Mouse (Mus musculus): ENCODE measurements around the gene Qser1. TPM values are rescaled to one million over a fixed set of nuclear protein-coding genes. Genes with fewer than 3 reads are reported as not detected.

Qser1 gene
- polyA plus RNA-seq, 1 experiment: not detected

GRCm38 (mm10) chr2:104732033-104732444 is 84.5 kb downstream of the Qser1 start:
- no peaks in the 10 kb centered on the region for H3K4me1 ChIP-seq (ENCODE audit: control insufficient read depth, insufficient read depth, low read length)
- H3K4me3 ChIP-seq (ENCODE audit: insufficient read depth, low read depth, low read length): no peak overlapping the region
- no peak overlapping the region for H3K27ac ChIP-seq (ENCODE audit: insufficient read depth, low read depth, low read length)
- WGBS: 90% methylated on average over 9 of the region's 9 CpGs
- no peak for TF ChIP-seq CTCF (IDR thresholded peaks at IDR 0.05; ENCODE audit: insufficient read depth, low read depth, low read length)
- TF ChIP-seq POLR2A (IDR thresholded peaks at IDR 0.05; ENCODE audit: insufficient read depth, low read depth, low read length): no peak

GRCm38 (mm10) chr2:104727369-104727768 is 89.2 kb downstream of the Qser1 start:
- TF ChIP-seq CTCF (IDR thresholded peaks at IDR 0.05; ENCODE audit: insufficient read depth, low read depth, low read length) (no peak), POLR2A (IDR thresholded peaks at IDR 0.05; ENCODE audit: insufficient read depth, low read depth, low read length) (no peak)
- WGBS: 81% methylated on average over 1 of the region's 1 CpGs
- Histone ChIP-seq H3K27ac (ENCODE audit: insufficient read depth, low read depth, low read length) (no peak overlapping the region), H3K4me1 (ENCODE audit: control insufficient read depth, insufficient read depth, low read length) (no peaks in the 10 kb centered on the region), H3K4me3 (ENCODE audit: insufficient read depth, low read depth, low read length) (no peak overlapping the region)

GRCm38 (mm10) chr2:104722021-104722420 is 94.5 kb downstream of the Qser1 start:
- TF ChIP-seq CTCF (IDR thresholded peaks at IDR 0.05; ENCODE audit: insufficient read depth, low read depth, low read length): no peak
- no peak for TF ChIP-seq POLR2A (IDR thresholded peaks at IDR 0.05; ENCODE audit: insufficient read depth, low read depth, low read length)
- WGBS: 85% methylated on average over 3 of the region's 3 CpGs
- Histone ChIP-seq H3K4me3 (ENCODE audit: insufficient read depth, low read depth, low read length) (no peak overlapping the region), H3K27ac (ENCODE audit: insufficient read depth, low read depth, low read length) (no peak overlapping the region), H3K4me1 (ENCODE audit: control insufficient read depth, insufficient read depth, low read length) (no peaks in the 10 kb centered on the region)

- Histone ChIP-seq H3K4me3 (ENCODE audit: insufficient read depth, low read depth, low read length) (no peak overlapping the region), H3K27ac (ENCODE audit: insufficient read depth, low read depth, low read length) (no peak overlapping the region), H3K4me1 (ENCODE audit: control insufficient read depth, insufficient read depth, low read length) (no peaks in the 10 kb centered on the region; the same call in 1 of the 2 replicates)
- 91% methylated on average over 4 of the region's 4 CpGs for WGBS
- TF ChIP-seq POLR2A (IDR thresholded peaks at IDR 0.05; ENCODE audit: insufficient read depth, low read depth, low read length): no peak
- TF ChIP-seq CTCF (IDR thresholded peaks at IDR 0.05; ENCODE audit: insufficient read depth, low read depth, low read length): no peak
Observed at GRCm38 (mm10) chr2:104717827-104718226, 98.7 kb downstream of the Qser1 start.

- H3K27ac ChIP-seq (ENCODE audit: insufficient read depth, low read depth, low read length): no peak overlapping the region
- no peak overlapping the region for H3K4me3 ChIP-seq (ENCODE audit: insufficient read depth, low read depth, low read length)
- no peaks in the 10 kb centered on the region; the same call in 1 of the 2 replicates for H3K4me1 ChIP-seq (ENCODE audit: control insufficient read depth, insufficient read depth, low read length)
- WGBS: 79% methylated on average over 2 of the region's 2 CpGs
- TF ChIP-seq POLR2A (IDR thresholded peaks at IDR 0.05; ENCODE audit: insufficient read depth, low read depth, low read length) (no peak), CTCF (IDR thresholded peaks at IDR 0.05; ENCODE audit: insufficient read depth, low read depth, low read length) (no peak)
Observed at GRCm38 (mm10) chr2:104717231-104717735, 99.3 kb downstream of the Qser1 start.

GRCm38 (mm10) chr2:104716279-104716678 is 100.3 kb downstream of the Qser1 start, which contains the start of gene Pin1rt1:
TSS of gene Pin1rt1 (minus strand) at chr2:104716379.
- Histone ChIP-seq H3K4me3 (ENCODE audit: insufficient read depth, low read depth, low read length) (no peak within 1 kb of the TSS), H3K4me1 (ENCODE audit: control insufficient read depth, insufficient read depth, low read length) (no peaks in the 10 kb centered on the region; the same call in 1 of the 2 replicates), H3K27ac (ENCODE audit: insufficient read depth, low read depth, low read length) (no peak within 1 kb of the TSS)
- TF ChIP-seq POLR2A (IDR thresholded peaks at IDR 0.05; ENCODE audit: insufficient read depth, low read depth, low read length): no peak
- no peak for TF ChIP-seq CTCF (IDR thresholded peaks at IDR 0.05; ENCODE audit: insufficient read depth, low read depth, low read length)
- WGBS: 95% methylated on average over 4 of the region's 4 CpGs

GRCm38 (mm10) chr2:104714254-104714691 is 102.3 kb downstream of the Qser1 start:
- peaks cover 2% of the 10 kb centered on the region; the same call in 1 of the 2 replicates for H3K4me1 ChIP-seq (ENCODE audit: control insufficient read depth, insufficient read depth, low read length)
- no peak overlapping the region for H3K27ac ChIP-seq (ENCODE audit: insufficient read depth, low read depth, low read length)
- WGBS: 60% methylated on average over 15 of the region's 15 CpGs
- TF ChIP-seq CTCF (IDR thresholded peaks at IDR 0.05; ENCODE audit: insufficient read depth, low read depth, low read length): no peak
- no peak for TF ChIP-seq POLR2A (IDR thresholded peaks at IDR 0.05; ENCODE audit: insufficient read depth, low read depth, low read length)
- no peak overlapping the region for H3K4me3 ChIP-seq (ENCODE audit: insufficient read depth, low read depth, low read length)

- H3K4me1 ChIP-seq (ENCODE audit: control insufficient read depth, insufficient read depth, low read length): peaks cover 2% of the 10 kb centered on the region; the same call in 1 of the 2 replicates
- peak overlapping the region; percentile 96 for H3K4me3 ChIP-seq (ENCODE audit: insufficient read depth, low read depth, low read length)
- TF ChIP-seq CTCF (IDR thresholded peaks at IDR 0.05; ENCODE audit: insufficient read depth, low read depth, low read length) (no peak), POLR2A (IDR thresholded peaks at IDR 0.05; ENCODE audit: insufficient read depth, low read depth, low read length) (no peak)
- 3% methylated on average over 7 of the region's 7 CpGs for WGBS
- peak overlapping the region; percentile 81; the same call in 1 of the 2 replicates for H3K27ac ChIP-seq (ENCODE audit: insufficient read depth, low read depth, low read length)
Observed at GRCm38 (mm10) chr2:104712486-104712809, 104.1 kb downstream of the Qser1 start.

GRCm38 (mm10) chr2:104711585-104712485 is 104.7 kb downstream of the Qser1 start, which contains the start of gene Tcp11l1:
TSS of gene Tcp11l1 (minus strand) at chr2:104712169.
- Histone ChIP-seq H3K4me1 (ENCODE audit: control insufficient read depth, insufficient read depth, low read length) (peaks cover 2% of the 10 kb centered on the region; the same call in 1 of the 2 replicates), H3K4me3 (ENCODE audit: insufficient read depth, low read depth, low read length) (peak within 1 kb of the TSS; percentile 96), H3K27ac (ENCODE audit: insufficient read depth, low read depth, low read length) (peak within 1 kb of the TSS; percentile 81)
- under 1% methylated on average over 99 of the region's 99 CpGs for WGBS
- peak; percentile 55 for TF ChIP-seq POLR2A (IDR thresholded peaks at IDR 0.05; ENCODE audit: insufficient read depth, low read depth, low read length)
- no peak for TF ChIP-seq CTCF (IDR thresholded peaks at IDR 0.05; ENCODE audit: insufficient read depth, low read depth, low read length)

All from olfactory bulb, adult 2 months (tissue).